Mouse (Mus musculus) ES-Bruce4 (cell line): ENCODE measurements at regions not wholly inside any gene's neighbourhood (a gene's known extent, or its start where the extent isn't known, plus 50 kb on each side); places are given as distances from the start of the nearest gene placed in this dataset.

ENCODE experiments used
- H3K27ac ChIP-seq: 2 replicates; pipeline ENCODE4 v1.5.1; 2012; ENCODE audit warnings: low read length, inconsistent platforms; ENCODE audit not compliant: insufficient read depth
- H3K27me3 ChIP-seq: 2 replicates; pipeline ENCODE4 v1.6.1; 2012; ENCODE audit warnings: mild to moderate bottlenecking, low read length, inconsistent platforms; ENCODE audit not compliant: control insufficient read depth, poor library complexity, insufficient read depth, severe bottlenecking
- H3K36me3 ChIP-seq: 2 replicates; pipeline ENCODE4 v1.6.1; 2012; ENCODE audit warnings: inconsistent platforms, mild to moderate bottlenecking, low read length, moderate library complexity; ENCODE audit not compliant: control insufficient read depth, poor library complexity, insufficient read depth, severe bottlenecking
- H3K4me1 ChIP-seq: one replicate; pipeline ENCODE4 v1.8.1; 2011; ENCODE audit warnings: low read length; ENCODE audit not compliant: control insufficient read depth, insufficient read depth
- H3K4me3 ChIP-seq: 2 replicates; pipeline ENCODE4 v1.5.1; 2011; ENCODE audit warnings: low read depth, mild to moderate bottlenecking, low read length
- H3K9ac ChIP-seq: 2 replicates; pipeline ENCODE4 v1.6.1; 2012; ENCODE audit warnings: low read depth, mild to moderate bottlenecking, inconsistent platforms; ENCODE audit not compliant: poor library complexity, severe bottlenecking
- H3K9me3 ChIP-seq: replicated peaks from 2 replicates; pipeline ENCODE4 v1.6.1; 2012; ENCODE audit warnings: mild to moderate bottlenecking, low read length, inconsistent platforms; ENCODE audit not compliant: control insufficient read depth, poor library complexity, insufficient read depth, severe bottlenecking
- CTCF ChIP-seq: IDR thresholded peaks from one replicate; pipeline ENCODE4 v1.8.1; 2011; ENCODE audit warnings: low read depth, low read length
- EP300 ChIP-seq: IDR thresholded peaks from 2 replicates; pipeline ENCODE4 v1.6.1; 2011; ENCODE audit warnings: low read depth, low read length; ENCODE audit not compliant: insufficient read depth
- POLR2A ChIP-seq: IDR thresholded peaks from one replicate; pipeline ENCODE4 v1.8.1; 2011; ENCODE audit warnings: low read length; ENCODE audit not compliant: insufficient read depth

DNA sequence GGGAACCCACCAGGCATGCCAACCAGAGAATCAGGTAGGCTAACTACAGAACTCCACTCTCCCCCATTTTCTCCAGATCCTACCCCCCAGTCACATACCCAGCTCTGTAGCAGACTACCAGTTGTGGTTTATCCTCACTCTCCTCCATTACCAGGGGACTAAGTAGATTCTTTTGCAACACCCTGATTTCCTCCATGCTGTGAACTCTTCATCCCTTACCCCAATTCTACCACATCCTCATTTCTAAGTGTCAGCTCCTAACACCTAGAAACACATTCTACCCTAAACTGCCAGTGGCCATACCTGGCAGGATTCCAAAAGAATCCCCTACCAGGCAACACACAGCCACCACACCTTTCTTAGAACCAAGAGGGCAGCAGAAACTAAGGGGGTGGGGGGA, 310.9 kb downstream of the Kcnrg start:
- Histone ChIP-seq H3K9ac (no peak overlapping the region), H3K27ac (no peak overlapping the region), H3K4me3 (no peak overlapping the region), H3K36me3 (no peaks in the 10 kb centered on the region), H3K4me1 (no peaks in the 10 kb centered on the region), H3K27me3 (no peaks in the 10 kb centered on the region), H3K9me3 (no peaks in the 10 kb centered on the region)
- TF ChIP-seq CTCF (no peak), POLR2A (no peak), EP300 (no peak)

DNA sequence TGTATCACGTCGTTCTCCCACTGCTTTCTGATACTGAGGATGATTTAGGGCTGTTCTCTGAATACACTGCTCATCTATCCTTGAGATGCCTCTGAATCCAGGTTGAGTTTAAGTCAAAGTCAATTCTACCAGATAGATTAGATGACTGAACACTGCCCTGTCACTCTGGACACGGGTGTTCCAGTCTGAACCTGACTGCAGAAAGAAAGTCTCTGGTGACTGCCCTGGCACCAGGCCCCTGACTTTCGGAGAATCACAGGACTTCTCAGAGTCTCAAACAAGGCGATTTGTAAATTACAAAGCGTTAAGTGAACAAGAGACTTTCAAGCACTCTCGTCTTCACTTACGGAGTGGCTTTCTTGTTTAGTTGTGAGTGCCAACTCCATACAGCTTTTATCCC, 324.6 kb downstream of the Kcnrg start:
- Histone ChIP-seq H3K9ac (no peak overlapping the region), H3K9me3 (no peaks in the 10 kb centered on the region), H3K4me1 (no peaks in the 10 kb centered on the region), H3K27me3 (no peaks in the 10 kb centered on the region), H3K4me3 (no peak overlapping the region), H3K36me3 (no peaks in the 10 kb centered on the region), H3K27ac (no peak overlapping the region)
- TF ChIP-seq POLR2A = no peak

DNA sequence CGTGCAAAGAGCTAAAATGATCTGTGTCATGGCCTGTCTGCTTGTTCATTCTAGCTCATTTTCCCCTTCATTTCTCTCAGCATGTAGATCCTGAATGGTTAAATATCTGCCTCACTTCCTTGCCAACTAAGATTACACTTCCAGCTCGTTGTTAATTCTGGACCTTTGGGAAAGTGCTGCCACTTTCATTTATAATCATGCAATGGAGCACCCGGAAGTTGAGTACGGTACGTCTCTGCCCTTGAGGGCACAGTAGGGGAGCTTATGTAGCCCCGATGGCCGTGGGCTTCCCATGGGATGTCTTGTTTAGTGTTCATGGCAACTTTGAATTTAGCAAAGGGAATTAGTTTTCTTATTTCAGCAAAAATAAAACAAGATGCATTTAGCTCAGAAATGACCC, 334.4 kb downstream of the Kcnrg start:
- Histone ChIP-seq H3K9me3 (no peaks in the 10 kb centered on the region), H3K36me3 (no peaks in the 10 kb centered on the region), H3K4me1 (no peaks in the 10 kb centered on the region), H3K27ac (no peak overlapping the region), H3K9ac (no peak overlapping the region), H3K27me3 (no peaks in the 10 kb centered on the region), H3K4me3 (no peak overlapping the region)
- TF ChIP-seq EP300 = no peak
- TF ChIP-seq CTCF = no peak
- TF ChIP-seq POLR2A = no peak

DNA sequence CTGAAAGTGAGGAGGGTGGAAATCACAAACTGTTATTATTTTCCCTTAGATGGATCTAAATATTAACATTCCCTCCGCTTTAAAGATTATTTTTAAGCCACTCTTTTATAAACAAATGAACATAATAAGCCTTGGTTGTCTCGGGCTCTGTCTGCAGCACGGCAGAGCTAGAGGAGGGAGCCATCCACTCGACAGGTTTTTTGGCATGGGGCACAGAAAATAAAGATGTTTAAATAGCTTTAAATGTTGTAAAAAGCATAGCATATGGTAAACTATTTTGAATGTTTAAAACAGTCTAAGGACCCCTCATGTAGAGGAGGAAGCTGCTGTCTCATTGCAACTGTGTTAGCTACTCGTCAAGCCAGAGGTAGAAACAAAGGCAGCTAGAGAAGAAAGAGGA, 338.4 kb downstream of the Kcnrg start:
- Histone ChIP-seq H3K36me3 (no peaks in the 10 kb centered on the region), H3K9me3 (no peaks in the 10 kb centered on the region), H3K4me3 (no peak overlapping the region), H3K27ac (no peak overlapping the region), H3K9ac (no peak overlapping the region), H3K4me1 (no peaks in the 10 kb centered on the region), H3K27me3 (no peaks in the 10 kb centered on the region)
- no peak for TF ChIP-seq EP300
- no peak for TF ChIP-seq POLR2A
- TF ChIP-seq CTCF = no peak

DNA sequence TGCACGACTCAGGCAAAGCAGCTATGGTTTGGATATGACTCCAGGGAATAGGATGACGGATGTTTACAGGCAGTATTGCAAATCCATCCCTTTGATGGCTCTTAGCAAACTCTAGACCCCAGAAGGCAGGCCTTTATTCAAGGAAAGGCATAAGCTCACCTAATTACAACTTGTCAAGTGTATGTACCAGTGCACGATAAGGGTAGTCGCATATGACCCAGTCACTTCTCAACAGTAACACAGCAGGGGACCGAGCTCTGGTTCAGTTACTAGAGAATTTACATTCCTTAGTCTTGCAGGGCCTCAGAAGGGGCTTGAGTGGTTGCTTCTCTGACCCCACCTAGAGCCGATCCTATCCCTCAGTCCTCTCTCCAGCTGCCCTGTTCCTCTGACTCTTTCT, 342.2 kb downstream of the Kcnrg start:
- Histone ChIP-seq H3K27me3 (no peaks in the 10 kb centered on the region), H3K4me3 (no peak overlapping the region), H3K4me1 (no peaks in the 10 kb centered on the region), H3K9me3 (no peaks in the 10 kb centered on the region), H3K27ac (no peak overlapping the region), H3K9ac (no peak overlapping the region), H3K36me3 (no peaks in the 10 kb centered on the region)
- TF ChIP-seq CTCF (no peak), EP300 (no peak), POLR2A (no peak)

DNA sequence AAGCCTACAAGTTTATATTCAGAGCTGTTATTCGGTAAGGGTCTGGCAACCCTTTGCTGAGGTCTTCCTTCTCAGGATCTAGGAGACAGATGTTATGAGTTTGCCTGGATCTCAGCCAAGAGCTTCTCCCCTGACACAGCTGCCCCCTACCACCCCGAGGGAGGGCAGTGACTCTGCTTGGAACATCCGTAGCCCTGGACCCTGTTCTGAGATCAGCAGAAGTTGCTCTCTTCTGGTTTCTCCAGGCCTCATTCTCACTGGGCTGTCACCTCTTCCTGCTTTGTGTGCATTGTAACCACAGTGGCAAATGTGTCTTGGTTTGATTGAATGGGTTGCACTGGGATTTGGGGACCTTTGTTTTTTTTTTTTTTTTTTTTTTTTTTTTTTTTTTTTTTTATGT, 342.4 kb upstream of the Rnaseh2b start:
- H3K4me3 ChIP-seq = no peak overlapping the region
- TF ChIP-seq EP300 (no peak), CTCF (no peak), POLR2A (no peak)
- H3K27ac ChIP-seq = no peak overlapping the region
- no peaks in the 10 kb centered on the region for H3K4me1 ChIP-seq
- no peaks in the 10 kb centered on the region for H3K27me3 ChIP-seq
- no peaks in the 10 kb centered on the region for H3K36me3 ChIP-seq
- H3K9me3 ChIP-seq = no peaks in the 10 kb centered on the region
- no peak overlapping the region for H3K9ac ChIP-seq

DNA sequence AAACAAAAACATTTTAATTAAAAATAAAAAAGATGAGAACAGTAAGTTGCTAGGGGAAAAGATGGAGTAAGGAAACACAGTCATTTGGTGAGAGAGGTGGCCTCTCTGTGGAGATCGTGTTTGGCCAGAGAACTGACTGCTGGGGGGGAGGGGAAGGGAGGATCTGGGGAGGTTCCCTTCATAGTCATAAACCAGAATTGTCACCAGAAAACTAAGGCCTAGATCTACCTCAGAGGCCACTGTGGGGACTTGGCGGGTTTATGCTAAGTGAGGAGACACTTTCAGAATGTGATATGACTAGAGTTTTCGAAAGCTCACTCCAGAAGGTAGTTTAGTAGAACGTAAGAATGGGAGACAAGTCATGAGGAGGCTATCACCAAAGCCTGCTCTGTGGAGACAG, 339.4 kb upstream of the Rnaseh2b start:
- Histone ChIP-seq H3K27ac (no peak overlapping the region), H3K4me3 (no peak overlapping the region), H3K4me1 (no peaks in the 10 kb centered on the region), H3K9ac (no peak overlapping the region), H3K36me3 (no peaks in the 10 kb centered on the region), H3K27me3 (no peaks in the 10 kb centered on the region), H3K9me3 (no peaks in the 10 kb centered on the region)
- no peak for TF ChIP-seq CTCF
- TF ChIP-seq POLR2A = no peak
- no peak for TF ChIP-seq EP300
